Mouse (Mus musculus) lung, embryonic 16.5 days (tissue): Measurements from ENCODE around the gene Ppara. TPM values are rescaled to one million over a fixed set of nuclear protein-coding genes. Genes with fewer than 3 reads are reported as not detected.

ENCODE experiments used
- ATAC-seq: fragments of 200-750 bp; cut with Nextera tagmentation; 2 replicates; pipeline ENCODE4 v1.8.0; 2017; ENCODE audit warnings: low read depth, mild to moderate bottlenecking, moderate library complexity
- H3K27ac ChIP-seq: fragments of 300-500 bp; sonication (generic); 2 replicates; pipeline ENCODE4 v1.5.1; 2014; ENCODE audit warnings: mild to moderate bottlenecking, control low read depth, low read length
- H3K27me3 ChIP-seq: fragments of 300-500 bp; sonication (generic); 2 replicates; pipeline ENCODE4 v1.6.1; 2014; ENCODE audit warnings: low read depth, low read length, mixed read lengths; ENCODE audit not compliant: control insufficient read depth, insufficient read depth
- H3K36me3 ChIP-seq: fragments of 300-500 bp; sonication (generic); 2 replicates; pipeline ENCODE4 v1.6.1; 2014; ENCODE audit warnings: low read length; ENCODE audit not compliant: control insufficient read depth, insufficient read depth
- H3K4me1 ChIP-seq: fragments of 300-500 bp; sonication (generic); replicated peaks from 2 replicates; pipeline ENCODE4 v1.6.1; 2014; ENCODE audit warnings: low read length, mixed read lengths; ENCODE audit not compliant: control insufficient read depth, insufficient read depth
- H3K4me2 ChIP-seq: fragments of 300-500 bp; sonication (generic); 2 replicates; pipeline ENCODE4 v1.6.1; 2014; ENCODE audit warnings: low read depth, low read length, control low read depth
- H3K4me3 ChIP-seq: fragments of 300-500 bp; sonication (generic); 2 replicates; pipeline ENCODE4 v1.5.1; 2014; ENCODE audit warnings: mild to moderate bottlenecking, low read length, control low read depth
- H3K9ac ChIP-seq: fragments of 300-500 bp; sonication (generic); 2 replicates; pipeline ENCODE4 v1.6.1; 2014; ENCODE audit warnings: low read length, control low read depth
- H3K9me3 ChIP-seq: fragments of 300-500 bp; sonication (generic); 2 replicates; pipeline ENCODE4 v1.6.1; 2016; ENCODE audit warnings: low read length; ENCODE audit not compliant: control insufficient read depth
- WGBS: fragments of 180-500 bp; shearing (Covaris S2); extraction: QIAGEN DNeasy Blood & Tissue Kit; methylation state at CpG from one replicate; pipeline ENCODE4 v1.1.7; 2014; 5-methylcytosine and 5-hydroxymethylcytosine counted together
- polyA plus RNA-seq: library from polyadenylated mRNA; unstranded; fragments of >200 nt; fragmentation: Nextera tagmentation; extraction: Ambion mirVana; gene quantifications from 2 replicates; pipeline ENCODE4 v1.2.1, GENCODE M21; 2015

Ppara gene
- polyA plus RNA-seq, 1 experiment from 2014 or later, result 5.2 TPM

- no peaks in the 10 kb centered on the region for H3K27me3 ChIP-seq
- 68% methylated on average over 4 of the region's 4 CpGs for WGBS
- no peak overlapping the region for H3K9ac ChIP-seq
- no peak overlapping the region for H3K4me2 ChIP-seq
- H3K9me3 ChIP-seq, result no peaks in the 10 kb centered on the region
- H3K27ac ChIP-seq, result no peak overlapping the region
- H3K36me3 ChIP-seq, result peaks cover 27% of the 10 kb centered on the region
- ATAC-seq, result peak; percentile 40
- no peak overlapping the region for H3K4me3 ChIP-seq
- peaks cover 4% of the 10 kb centered on the region for H3K4me1 ChIP-seq
Measured at GRCm38 (mm10) chr15:85708843-85709242, 25.9 kb upstream of the Ppara start.

GRCm38 (mm10) chr15:85709268-85709973 lies 25.4 kb upstream of the Ppara start:
- peak; percentile 46 for ATAC-seq
- no peak overlapping the region for H3K27ac ChIP-seq
- no peaks in the 10 kb centered on the region for H3K27me3 ChIP-seq
- no peak overlapping the region for H3K4me2 ChIP-seq
- no peak overlapping the region for H3K4me3 ChIP-seq
- H3K9me3 ChIP-seq, result no peaks in the 10 kb centered on the region
- H3K36me3 ChIP-seq, result peaks cover 21% of the 10 kb centered on the region
- no peak overlapping the region for H3K9ac ChIP-seq
- WGBS, result 32% methylated on average over 10 of the region's 10 CpGs
- H3K4me1 ChIP-seq, result peaks cover 4% of the 10 kb centered on the region

GRCm38 (mm10) chr15:85710179-85710578 lies 24.6 kb upstream of the Ppara start:
- Histone ChIP-seq H3K27ac (no peak overlapping the region), H3K9ac (no peak overlapping the region), H3K36me3 (peaks cover 16% of the 10 kb centered on the region), H3K4me1 (peaks cover 4% of the 10 kb centered on the region), H3K4me2 (no peak overlapping the region), H3K9me3 (no peaks in the 10 kb centered on the region), H3K27me3 (no peaks in the 10 kb centered on the region), H3K4me3 (no peak overlapping the region)
- 0% methylated on average over 8 of the region's 8 CpGs for WGBS
- peak; percentile 55 for ATAC-seq

GRCm38 (mm10) chr15:85710641-85711580 lies 23.9 kb upstream of the Ppara start:
- no peak overlapping the region for H3K4me2 ChIP-seq
- H3K4me1 ChIP-seq, result peaks cover 4% of the 10 kb centered on the region
- peaks cover 16% of the 10 kb centered on the region for H3K36me3 ChIP-seq
- H3K27me3 ChIP-seq, result no peaks in the 10 kb centered on the region
- H3K4me3 ChIP-seq, result no peak overlapping the region
- 75% methylated on average over 17 of the region's 17 CpGs for WGBS
- no peak overlapping the region for H3K9ac ChIP-seq
- ATAC-seq, result no peak; the same call in 1 of the 2 replicates
- no peaks in the 10 kb centered on the region for H3K9me3 ChIP-seq
- H3K27ac ChIP-seq, result no peak overlapping the region

GRCm38 (mm10) chr15:85712565-85713168 lies 22.1 kb upstream of the Ppara start:
- Histone ChIP-seq H3K27ac (no peak overlapping the region), H3K4me1 (peaks cover 4% of the 10 kb centered on the region), H3K36me3 (no peaks in the 10 kb centered on the region), H3K4me3 (no peak overlapping the region), H3K4me2 (no peak overlapping the region), H3K9me3 (no peaks in the 10 kb centered on the region), H3K9ac (no peak overlapping the region), H3K27me3 (no peaks in the 10 kb centered on the region)
- ATAC-seq, result no peak
- 41% methylated on average over 5 of the region's 5 CpGs for WGBS

GRCm38 (mm10) chr15:85713417-85713816 lies 21.4 kb upstream of the Ppara start:
- Histone ChIP-seq H3K36me3 (no peaks in the 10 kb centered on the region), H3K27me3 (no peaks in the 10 kb centered on the region), H3K9me3 (no peaks in the 10 kb centered on the region), H3K4me2 (no peak overlapping the region), H3K9ac (no peak overlapping the region), H3K4me1 (peaks cover 4% of the 10 kb centered on the region), H3K27ac (no peak overlapping the region), H3K4me3 (no peak overlapping the region)
- no peak for ATAC-seq
- 86% methylated on average over 9 of the region's 9 CpGs for WGBS

- H3K9ac ChIP-seq, result no peak overlapping the region
- H3K4me3 ChIP-seq, result no peak overlapping the region
- no peaks in the 10 kb centered on the region for H3K4me1 ChIP-seq
- H3K36me3 ChIP-seq, result no peaks in the 10 kb centered on the region
- no peak overlapping the region for H3K27ac ChIP-seq
- no peak for ATAC-seq
- H3K27me3 ChIP-seq, result no peaks in the 10 kb centered on the region
- WGBS, result 67% methylated on average over 3 of the region's 3 CpGs
- H3K4me2 ChIP-seq, result no peak overlapping the region
- no peaks in the 10 kb centered on the region for H3K9me3 ChIP-seq
Measured at GRCm38 (mm10) chr15:85715059-85715458, 19.7 kb upstream of the Ppara start.

- WGBS, result 7% methylated on average over 7 of the region's 7 CpGs
- Histone ChIP-seq H3K4me2 (no peak overlapping the region), H3K4me3 (no peak overlapping the region), H3K4me1 (no peaks in the 10 kb centered on the region), H3K27me3 (no peaks in the 10 kb centered on the region), H3K27ac (no peak overlapping the region), H3K9ac (no peak overlapping the region), H3K9me3 (no peaks in the 10 kb centered on the region), H3K36me3 (no peaks in the 10 kb centered on the region)
- peak; percentile 63 for ATAC-seq
Measured at GRCm38 (mm10) chr15:85716045-85716444, 18.7 kb upstream of the Ppara start.

GRCm38 (mm10) chr15:85716591-85716990 lies 18.2 kb upstream of the Ppara start:
- Histone ChIP-seq H3K9me3 (no peaks in the 10 kb centered on the region), H3K4me3 (no peak overlapping the region), H3K4me1 (no peaks in the 10 kb centered on the region), H3K27me3 (no peaks in the 10 kb centered on the region), H3K4me2 (no peak overlapping the region), H3K9ac (no peak overlapping the region), H3K36me3 (no peaks in the 10 kb centered on the region), H3K27ac (no peak overlapping the region)
- no peak for ATAC-seq
- WGBS, result 67% methylated on average over 5 of the region's 5 CpGs
